Mouse (Mus musculus): ENCODE data around the gene Dapk1.
"Not testable (repeated sequence)": the region's sequence is repeated elsewhere in the genome, so short reads cannot be mapped to it uniquely, and the experiment has no call there.

DNA sequence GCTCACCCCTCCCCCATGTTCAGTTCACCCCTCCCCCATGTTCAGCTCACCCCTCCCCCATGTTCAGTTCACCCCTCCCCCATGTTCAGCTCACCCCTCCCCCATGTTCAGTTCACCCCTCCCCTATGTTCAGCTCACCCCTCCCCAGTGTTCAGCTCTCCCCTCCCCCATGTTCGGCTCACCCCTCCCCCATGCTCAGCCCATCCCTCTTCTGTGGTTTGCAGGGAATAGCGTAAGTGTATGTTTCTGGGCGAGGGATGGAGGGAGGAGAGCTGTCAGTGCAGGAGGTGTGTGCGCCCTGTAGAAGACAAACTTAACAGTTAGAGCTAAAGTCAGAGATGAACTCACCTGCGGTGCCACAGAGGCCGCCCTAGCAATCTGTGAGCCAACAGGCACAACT lies 9.2 kb downstream of the Dapk1 start:
- TF ChIP-seq CTCF (IDR thresholded peaks at IDR 0.05; ENCODE audit: extremely low read depth, insufficient read depth, insufficient read length, insufficient replicate concordance); POLR2A (IDR thresholded peaks at IDR 0.05; ENCODE audit: low read depth, low read length): not testable (repeated sequence)

Measured in spleen, adult 2 months (tissue).